Mouse (Mus musculus): Measurements from ENCODE around the gene Snapc3.
A peak's percentile ranks its signal among the peaks of the same experiment; 100 is the strongest.
"Not testable (repeated sequence)": the region's sequence is repeated elsewhere in the genome, so short reads cannot be mapped to it uniquely, and the experiment has no call there.

Gene Snapc3

GRCm38 (mm10) chr4:83493112-83493511 is 75.6 kb downstream of the Snapc3 start:
- no peak for DNase-seq (ENCODE audit: low spot score in 2 of 2)

GRCm38 (mm10) chr4:83497013-83497412 is 79.5 kb downstream of the Snapc3 start:
- DNase-seq (ENCODE audit: low spot score in 2 of 2), result not testable (repeated sequence)

DNA sequence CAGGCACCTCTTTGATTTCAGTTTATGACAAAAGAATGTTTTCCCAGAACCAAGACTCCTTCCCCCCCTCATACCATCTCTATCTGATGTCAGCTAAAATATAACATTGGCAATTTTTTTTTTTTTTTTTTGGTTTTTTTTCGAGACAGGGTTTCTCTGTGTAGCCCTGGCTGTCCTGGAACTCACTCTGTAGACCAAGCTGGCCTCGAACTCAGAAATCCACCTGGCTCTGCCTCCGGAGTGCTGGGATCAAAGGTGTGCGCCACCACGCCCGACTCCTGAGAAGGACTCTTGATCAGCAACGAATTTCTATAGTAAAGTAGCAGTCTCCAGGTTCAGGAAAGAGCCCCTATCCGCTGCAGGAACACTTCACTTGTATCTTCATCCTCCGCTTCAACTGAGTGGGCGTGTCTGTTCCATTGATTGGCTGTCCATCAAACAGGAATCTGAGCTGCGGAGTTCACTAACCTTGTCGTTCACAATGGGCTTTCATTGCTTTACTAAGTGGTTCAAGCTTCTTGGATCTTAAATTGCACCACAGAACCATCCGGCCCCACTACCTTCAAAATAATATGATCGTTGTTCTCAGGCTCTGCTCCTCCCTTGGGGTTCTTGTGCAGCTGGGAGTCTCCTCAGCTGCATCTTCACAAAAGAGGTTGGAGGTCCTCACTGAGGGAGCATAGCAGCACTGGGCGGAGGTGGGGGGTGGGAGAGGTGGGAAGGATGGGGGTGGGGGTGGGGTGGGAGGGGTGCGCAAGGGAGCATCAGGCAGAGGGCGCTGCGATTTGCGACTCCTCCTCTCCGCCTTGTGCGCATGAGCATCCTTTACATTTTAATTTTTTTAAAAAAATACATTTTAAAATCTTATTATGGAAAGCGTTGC is 82.9 kb downstream of the Snapc3 start:
- peak in 1 of 2 experiments; percentile 15 for DNase-seq (ENCODE audit: low spot score in 2 of 2)

DNA sequence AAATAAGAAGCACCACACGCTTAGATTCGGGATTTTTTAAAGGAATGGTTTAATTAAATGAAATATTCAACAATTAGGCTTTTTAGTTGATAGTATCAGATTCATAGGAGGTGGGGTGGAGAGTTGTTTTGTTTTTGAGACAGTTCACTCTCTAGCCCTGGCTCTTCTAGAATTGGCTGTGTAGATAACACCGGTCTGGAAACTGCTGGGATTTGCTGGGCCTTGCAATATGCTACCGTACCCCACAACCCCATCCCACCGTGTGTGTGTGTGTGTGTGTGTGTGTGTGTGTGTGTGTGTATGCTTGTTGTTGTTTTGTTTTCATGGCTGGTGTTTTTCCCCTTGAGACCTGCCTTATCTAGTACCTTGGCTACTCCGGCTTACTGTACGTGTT is 83.5 kb downstream of the Snapc3 start:
- no peak for DNase-seq (ENCODE audit: low spot score in 2 of 2)

DNA sequence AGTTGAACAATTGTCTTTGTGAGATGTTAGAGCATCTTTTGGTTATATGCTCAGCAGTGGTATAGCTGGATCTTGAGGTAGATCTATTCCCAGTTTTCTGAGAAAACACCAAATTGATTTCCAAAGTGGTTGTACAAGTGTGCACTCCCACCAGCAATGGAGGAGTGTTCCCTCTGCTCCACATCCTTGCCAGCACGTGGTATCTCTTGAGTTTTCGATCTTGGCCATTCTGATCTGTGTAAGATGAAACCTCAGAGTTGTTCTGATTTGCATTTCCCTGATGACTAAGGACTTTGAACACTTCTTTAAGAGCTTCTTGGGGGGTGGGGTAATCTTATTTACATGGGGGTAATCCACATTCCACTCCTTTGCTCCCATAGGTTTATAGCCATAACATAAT is 92.1 kb downstream of the Snapc3 start:
- DNase-seq (ENCODE audit: low spot score in 2 of 2), result no peak

- no peak for DNase-seq (ENCODE audit: low spot score in 2 of 2)
Observed at GRCm38 (mm10) chr4:83511083-83511482, 93.6 kb downstream of the Snapc3 start.

DNA sequence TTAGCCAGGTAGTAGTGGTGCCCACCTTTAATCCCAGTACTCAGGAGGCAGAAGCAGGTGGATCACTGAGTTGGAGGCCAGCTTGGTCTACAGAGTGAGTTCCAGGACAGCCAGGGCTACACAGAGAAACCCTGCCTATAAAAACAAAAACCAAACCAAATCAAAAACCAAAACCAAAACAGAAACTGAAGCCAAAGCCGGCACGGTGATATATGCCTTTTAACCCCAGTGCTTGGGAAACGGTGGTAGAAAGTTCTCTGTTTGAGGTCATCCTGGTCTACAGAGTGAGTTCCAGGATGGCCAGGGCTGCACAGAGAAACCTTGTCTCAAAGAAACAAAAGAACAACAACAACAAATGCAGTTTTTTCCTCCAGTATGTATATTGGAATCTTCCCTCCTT is 94.7 kb downstream of the Snapc3 start:
- DNase-seq (ENCODE audit: low spot score in 2 of 2), result no peak

- DNase-seq (ENCODE audit: low spot score in 2 of 2), result no peak
Observed at GRCm38 (mm10) chr4:83512644-83513043, 95.1 kb downstream of the Snapc3 start.

DNA sequence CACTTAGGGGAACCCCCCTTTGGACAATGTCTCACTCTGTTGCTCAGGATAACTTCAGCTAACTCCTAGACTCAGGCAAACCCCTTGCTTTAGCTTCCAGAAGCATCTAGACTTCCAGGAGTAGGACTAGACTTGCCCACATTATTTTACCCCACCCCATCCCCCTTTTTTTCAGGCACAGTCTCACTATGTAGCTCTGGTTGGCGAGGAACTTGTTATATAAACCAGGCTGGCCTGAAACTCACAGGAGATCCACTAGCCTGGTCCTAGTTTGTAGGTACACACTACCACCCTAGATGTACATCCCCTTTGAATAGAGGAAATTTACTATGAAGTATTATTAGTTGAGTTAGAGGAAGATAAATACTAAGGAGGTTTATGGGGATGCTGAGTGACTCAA is 96.7 kb downstream of the Snapc3 start:
- DNase-seq (ENCODE audit: low spot score in 2 of 2), result no peak

DNA sequence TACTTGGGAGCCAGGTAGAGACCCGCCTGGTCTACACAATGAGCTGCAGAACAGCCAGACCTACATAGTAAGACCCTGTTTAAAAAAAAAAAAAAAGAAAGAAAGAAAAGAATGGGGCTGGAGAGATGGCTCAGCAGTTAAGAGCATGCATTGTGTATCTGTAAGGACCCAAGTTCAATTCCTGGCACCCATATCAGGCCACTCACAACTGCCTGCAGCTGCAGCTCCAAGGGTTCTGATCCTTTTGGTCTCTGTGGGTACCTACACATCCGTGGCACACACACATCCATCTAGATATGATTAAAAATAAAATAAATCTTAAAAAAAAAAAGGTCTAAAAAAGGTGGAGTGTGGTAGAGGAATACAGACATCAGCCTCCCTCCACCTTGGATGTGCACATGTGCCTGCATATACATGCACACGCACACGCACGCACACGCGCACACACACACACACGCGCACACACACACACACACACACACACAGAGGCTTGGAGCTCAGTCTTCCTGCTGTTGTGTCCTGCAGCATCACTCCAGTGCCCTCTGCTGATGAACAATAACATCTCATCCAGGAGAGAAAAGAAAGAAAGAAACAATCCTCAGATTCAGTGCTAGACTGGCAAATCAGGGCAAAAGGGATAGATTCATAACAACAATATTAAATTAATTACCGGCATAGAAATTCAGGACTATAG is 97.6 kb downstream of the Snapc3 start:
- peak in 1 of 2 experiments; percentile 9 for DNase-seq (ENCODE audit: low spot score in 2 of 2)

DNA sequence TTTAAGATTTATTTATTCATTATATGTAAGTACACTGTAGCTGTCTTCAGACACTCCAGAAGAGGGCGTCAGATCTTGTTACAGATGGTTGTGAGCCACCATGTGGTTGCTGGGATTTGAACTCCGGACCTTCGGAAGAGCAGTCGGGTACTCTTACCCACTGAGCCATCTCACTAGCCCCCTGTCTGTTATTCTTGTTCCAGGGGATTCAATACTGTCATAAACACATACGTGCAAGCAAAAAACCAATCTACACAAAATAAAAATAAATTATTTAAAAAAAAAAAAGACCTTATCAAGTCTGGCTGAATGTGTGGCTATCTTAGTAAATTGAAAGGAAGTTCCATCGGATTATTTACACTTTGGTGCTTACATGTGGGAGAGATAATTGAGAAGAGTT is 98.6 kb downstream of the Snapc3 start:
- not testable (repeated sequence) for DNase-seq (ENCODE audit: low spot score in 2 of 2)
